Mouse (Mus musculus) induced T-regulatory cell, adult 2 months (primary cell): ENCODE results near the gene Mospd2.

Experiments used
- DNase-seq: peaks from one replicate; pipeline ENCODE4 v3.0.0-alpha.2; 2012; ENCODE audit warnings: low read depth

Mospd2 gene

GRCm38 (mm10) chrX:164980193-164980775, at the start of gene Mospd2, which contains the start of gene Fancb:
Mospd2 (minus strand) TSS chrX:164980375.
Fancb (plus strand) TSS chrX:164980592.
- peak; percentile 89 for DNase-seq

GRCm38 (mm10) chrX:165004779-165005324, 24.7 kb upstream of the Mospd2 start, which contains the start of gene Gm17604:
Gm17604 (minus strand) TSS chrX:165004829.
- DNase-seq, result no peak

GRCm38 (mm10) chrX:165003141-165003540, 23.0 kb upstream of the Mospd2 start:
- DNase-seq, result no peak

GRCm38 (mm10) chrX:164978866-164979265, 1.3 kb downstream of the Mospd2 start:
- DNase-seq, result no peak

GRCm38 (mm10) chrX:164971206-164971605, 9.0 kb downstream of the Mospd2 start:
- no peak for DNase-seq

- no peak for DNase-seq
These were observed 14.3 kb downstream of the Mospd2 start for GRCm38 (mm10) chrX:164965750-164966448.

- no peak for DNase-seq
These were observed 27.4 kb downstream of the Mospd2 start for GRCm38 (mm10) chrX:164952601-164953375.

- DNase-seq, result no peak
These were observed 28.2 kb downstream of the Mospd2 start for GRCm38 (mm10) chrX:164951858-164952576.

GRCm38 (mm10) chrX:164941540-164941939, 38.6 kb downstream of the Mospd2 start:
- no peak for DNase-seq

GRCm38 (mm10) chrX:164912993-164913392, 67.2 kb downstream of the Mospd2 start:
- DNase-seq, result no peak

- DNase-seq, result no peak
These were observed 68.0 kb downstream of the Mospd2 start for GRCm38 (mm10) chrX:164912186-164912585.

GRCm38 (mm10) chrX:164901847-164902246, 78.3 kb downstream of the Mospd2 start:
- DNase-seq, result no peak

- no peak for DNase-seq
These were observed 80.4 kb downstream of the Mospd2 start for GRCm38 (mm10) chrX:164899805-164900204.

GRCm38 (mm10) chrX:164886260-164886659, 93.9 kb downstream of the Mospd2 start:
- no peak for DNase-seq
